Mouse (Mus musculus): ENCODE results near the gene Mosmo. TPM values are rescaled to one million over a fixed set of nuclear protein-coding genes. Genes with fewer than 3 reads are reported as not detected.
A peak's percentile ranks its signal among the peaks of the same experiment; 100 is the strongest.

Mosmo gene
- polyA plus RNA-seq, 1 experiment from 2014 or later, result 16.5 TPM

DNA sequence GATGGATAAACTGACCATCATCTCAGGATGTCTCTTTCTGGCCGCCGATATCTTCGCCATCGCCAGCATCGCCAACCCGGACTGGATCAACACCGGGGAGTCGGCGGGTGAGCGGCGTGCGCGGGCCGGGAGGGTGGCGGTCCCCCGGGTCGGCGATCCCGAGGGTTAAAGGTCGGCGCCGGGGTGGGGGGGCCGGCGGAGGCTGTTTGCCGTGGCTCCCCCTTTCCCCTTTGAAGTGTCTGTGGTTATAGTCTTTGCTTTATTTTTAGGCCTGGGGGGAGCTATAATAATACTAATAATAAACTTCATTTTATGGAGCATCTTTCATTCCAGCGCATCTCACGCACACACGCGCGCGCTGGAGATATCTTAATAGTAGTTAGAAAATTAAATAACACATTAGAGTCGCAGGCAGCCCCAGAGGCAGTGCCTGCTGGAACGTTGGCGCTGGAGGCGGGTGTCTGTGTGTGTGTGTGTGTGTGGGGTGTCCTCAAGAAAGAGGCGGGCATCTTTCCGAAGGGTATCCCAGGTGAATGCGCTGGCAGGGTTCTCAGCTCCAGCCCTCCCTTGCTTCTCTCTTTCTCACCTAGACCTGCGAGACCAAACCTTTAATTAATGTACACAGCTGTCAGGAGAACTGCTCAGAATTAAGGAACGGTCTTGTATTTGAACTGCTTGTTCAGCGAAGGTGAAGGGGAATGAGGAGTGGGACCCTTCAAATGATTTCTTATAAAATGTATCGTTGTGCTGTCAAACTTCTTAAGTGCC lies 530 bp downstream of the Mosmo start:
- no peaks in the 10 kb centered on the region for H3K27me3 ChIP-seq
- peak; percentile 66 for ATAC-seq
- WGBS, result 1% methylated on average over 42 of the region's 42 CpGs

DNA sequence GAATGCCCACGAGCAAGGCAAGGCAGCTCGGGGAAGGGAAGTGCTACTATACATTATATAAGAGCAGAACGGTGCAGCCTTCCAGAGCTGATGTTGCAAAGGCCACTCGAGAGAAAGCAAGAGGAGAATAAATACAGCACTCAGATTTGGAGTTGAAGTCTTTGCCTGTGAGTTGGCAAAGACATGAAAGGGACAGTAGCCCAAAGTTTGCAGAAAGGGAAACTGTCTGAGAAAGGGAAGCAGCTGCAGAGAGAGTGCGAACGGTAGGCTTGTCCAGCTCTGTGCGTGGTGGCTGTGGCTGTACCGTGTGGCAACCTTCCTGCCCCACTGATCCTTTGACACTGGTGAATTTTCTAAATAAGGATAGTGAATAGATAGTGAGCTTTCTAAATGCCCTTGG lies 1.6 kb downstream of the Mosmo start:
- Histone ChIP-seq H3K4me2 (peak overlapping the region; percentile 91), H3K4me3 (peak overlapping the region; percentile 94), H3K27ac (no peak overlapping the region), H3K9me3 (replicated peaks) (no peaks in the 10 kb centered on the region), H3K36me3 (ENCODE audit: poor library complexity, severe bottlenecking) (no peaks in the 10 kb centered on the region), H3K27me3 (no peaks in the 10 kb centered on the region), H3K9ac (peak overlapping the region; percentile 92), H3K4me1 (peaks cover 46% of the 10 kb centered on the region)
- WGBS, result 64% methylated on average over 8 of the region's 8 CpGs
- ATAC-seq, result no peak

More for the DNA sequence above, 530 bp downstream of the Mosmo start:
- Histone ChIP-seq H3K9me3 (replicated peaks) (no peaks in the 10 kb centered on the region), H3K36me3 (ENCODE audit: poor library complexity, severe bottlenecking) (no peaks in the 10 kb centered on the region), H3K9ac (peak overlapping the region; percentile 92), H3K4me2 (peak overlapping the region; percentile 91), H3K4me1 (peaks cover 46% of the 10 kb centered on the region), H3K4me3 (peak overlapping the region; percentile 94), H3K27ac (peak overlapping the region; percentile 41)

DNA sequence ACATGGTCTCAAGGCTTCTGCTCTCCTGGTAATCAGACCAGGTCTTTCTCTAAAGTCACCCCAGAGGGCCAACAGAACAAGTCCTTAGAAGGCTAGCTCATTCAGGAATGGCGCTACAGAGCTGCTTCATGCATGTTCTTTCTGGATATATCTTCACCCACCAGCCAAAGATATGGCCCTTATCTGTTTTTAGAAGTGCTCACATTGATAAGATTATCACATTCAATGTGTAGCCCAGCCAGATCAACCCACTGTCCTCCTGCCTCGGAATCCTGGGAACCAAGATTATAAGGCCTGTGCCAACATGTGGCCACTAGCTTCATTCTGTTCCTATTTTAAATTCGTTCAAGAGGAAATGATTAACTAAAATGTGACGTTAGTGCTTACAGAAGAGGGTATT lies 4.6 kb downstream of the Mosmo start:
- no peak overlapping the region for H3K27ac ChIP-seq
- no peak overlapping the region for H3K9ac ChIP-seq
- WGBS, result 65% methylated on average over 4 of the region's 4 CpGs
- ATAC-seq, result no peak
- no peak overlapping the region for H3K4me2 ChIP-seq
- H3K4me3 ChIP-seq, result no peak overlapping the region
- H3K4me1 ChIP-seq, result peaks cover 49% of the 10 kb centered on the region
- H3K9me3 ChIP-seq (replicated peaks), result no peaks in the 10 kb centered on the region
- no peaks in the 10 kb centered on the region for H3K27me3 ChIP-seq
- H3K36me3 ChIP-seq (ENCODE audit: poor library complexity, severe bottlenecking), result no peaks in the 10 kb centered on the region

DNA sequence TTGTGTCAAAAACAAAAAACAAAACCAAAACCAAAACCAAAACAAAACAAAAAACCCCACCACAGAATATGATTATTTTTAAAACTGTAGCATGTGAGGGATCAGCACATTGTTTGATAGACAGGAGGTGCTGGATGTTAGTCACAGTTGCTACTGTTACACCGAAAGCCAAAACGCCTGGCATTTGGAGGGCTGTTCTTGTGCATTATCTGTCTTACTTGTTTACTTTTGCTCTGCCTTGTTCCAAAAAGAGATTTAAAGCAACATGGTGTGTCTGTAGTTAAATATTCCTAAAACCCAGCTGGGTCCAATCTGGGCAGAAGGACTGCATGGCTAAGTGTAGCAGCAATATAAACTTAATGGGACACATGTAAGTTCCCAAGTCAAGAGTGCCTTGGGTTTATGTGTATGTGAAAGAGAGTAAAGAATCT lies 7.3 kb downstream of the Mosmo start:
- H3K36me3 ChIP-seq (ENCODE audit: poor library complexity, severe bottlenecking), result no peaks in the 10 kb centered on the region
- H3K9me3 ChIP-seq (replicated peaks), result no peaks in the 10 kb centered on the region
- H3K27me3 ChIP-seq, result no peaks in the 10 kb centered on the region
- peaks cover 37% of the 10 kb centered on the region for H3K4me1 ChIP-seq
- H3K4me3 ChIP-seq, result no peak overlapping the region
- no peak overlapping the region; the same call in 1 of the 2 replicates for H3K27ac ChIP-seq
- ATAC-seq, result no peak; the same call in 1 of the 2 replicates
- no peak overlapping the region for H3K4me2 ChIP-seq
- no peak overlapping the region for H3K9ac ChIP-seq
- WGBS, result 80% methylated on average over 2 of the region's 2 CpGs

DNA sequence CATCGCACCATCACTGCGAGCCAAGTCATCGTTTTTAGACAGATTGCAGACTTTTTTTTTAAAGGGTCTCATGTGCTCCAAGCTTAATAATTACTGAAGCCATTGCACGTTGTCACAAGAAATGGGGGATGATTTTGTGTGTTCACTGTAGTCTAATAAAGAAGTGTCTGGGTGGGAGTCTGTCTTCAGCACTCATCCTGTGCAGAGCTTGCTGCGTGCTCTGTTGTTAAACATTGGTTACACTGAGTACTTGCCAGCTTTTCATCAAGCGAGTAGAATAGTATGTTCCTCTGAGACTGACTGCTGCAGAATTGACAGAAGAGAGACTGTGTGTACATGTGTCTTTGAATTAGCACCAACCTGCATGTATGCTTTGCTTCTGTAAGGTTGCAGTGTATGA lies 7.8 kb downstream of the Mosmo start:
- Histone ChIP-seq H3K4me1 (peaks cover 32% of the 10 kb centered on the region), H3K4me2 (no peak overlapping the region), H3K27ac (no peak overlapping the region; the same call in 1 of the 2 replicates), H3K36me3 (ENCODE audit: poor library complexity, severe bottlenecking) (no peaks in the 10 kb centered on the region), H3K27me3 (no peaks in the 10 kb centered on the region), H3K4me3 (no peak overlapping the region), H3K9ac (no peak overlapping the region), H3K9me3 (replicated peaks) (no peaks in the 10 kb centered on the region)
- peak; percentile 33; the same call in 1 of the 2 replicates for ATAC-seq
- 84% methylated on average over 6 of the region's 6 CpGs for WGBS

DNA sequence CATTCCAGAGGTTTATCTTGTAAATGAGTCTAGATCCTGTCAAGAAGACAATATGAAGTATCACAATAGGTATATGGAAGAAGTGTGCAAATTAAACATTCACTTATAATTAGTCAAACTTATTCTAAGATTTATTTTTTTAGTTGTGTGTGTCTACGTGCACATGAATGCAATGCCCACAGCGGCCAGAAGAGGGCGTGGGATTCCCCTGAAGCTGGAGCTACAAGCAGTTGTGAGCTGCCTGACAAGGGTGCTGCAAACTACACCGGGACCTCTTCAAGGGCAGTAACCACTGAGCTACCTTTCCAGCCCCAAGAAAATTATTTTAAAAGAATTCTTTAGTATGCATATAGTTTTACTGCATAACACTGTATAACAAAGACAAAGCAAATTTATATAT lies 13.2 kb downstream of the Mosmo start:
- Histone ChIP-seq H3K9me3 (replicated peaks) (no peaks in the 10 kb centered on the region), H3K4me3 (no peak overlapping the region), H3K4me2 (no peak overlapping the region), H3K36me3 (ENCODE audit: poor library complexity, severe bottlenecking) (peaks cover 15% of the 10 kb centered on the region; the same call in 1 of the 2 replicates), H3K9ac (no peak overlapping the region), H3K4me1 (0 out of 2 replicates have a peak, but pooled peaks cover 12% of the 10 kb centered on the region), H3K27me3 (no peaks in the 10 kb centered on the region), H3K27ac (no peak overlapping the region)
- 75% methylated on average over 4 of the region's 4 CpGs for WGBS
- no peak for ATAC-seq

DNA sequence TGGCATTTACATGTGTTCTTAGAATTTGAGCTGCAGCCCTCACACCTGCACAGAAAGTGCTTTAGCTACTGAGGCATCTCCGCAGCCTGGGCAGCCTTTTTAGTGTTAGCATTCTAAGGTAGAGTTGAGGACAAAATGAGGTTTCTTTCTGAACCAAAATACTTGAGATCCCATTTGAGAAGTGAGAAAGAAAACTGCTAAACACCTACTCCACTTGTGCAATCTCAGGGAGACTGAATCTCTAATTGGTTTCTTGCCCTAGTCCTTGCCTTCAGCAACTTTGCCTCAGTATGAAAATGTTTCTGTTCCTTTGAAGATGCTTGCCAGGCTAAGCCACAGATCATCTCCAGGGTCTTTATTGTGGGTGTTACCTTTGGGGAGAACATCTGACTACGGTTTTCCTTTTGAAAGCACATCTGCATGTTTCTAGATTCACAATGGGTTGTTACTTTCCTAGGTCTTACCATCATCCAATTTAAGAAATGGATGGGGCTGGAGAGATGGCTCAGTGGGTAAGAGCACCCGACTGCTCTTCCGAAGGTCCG lies 16.5 kb downstream of the Mosmo start:
- no peaks in the 10 kb centered on the region for H3K27me3 ChIP-seq
- H3K36me3 ChIP-seq (ENCODE audit: poor library complexity, severe bottlenecking), result peaks cover 15% of the 10 kb centered on the region; the same call in 1 of the 2 replicates
- no peak overlapping the region for H3K4me3 ChIP-seq
- ATAC-seq, result no peak
- no peak overlapping the region for H3K4me2 ChIP-seq
- no peak overlapping the region for H3K9ac ChIP-seq
- H3K27ac ChIP-seq, result no peak overlapping the region
- 97% methylated on average over 5 of the region's 5 CpGs for WGBS
- H3K4me1 ChIP-seq, result peaks cover 6% of the 10 kb centered on the region; the same call in 1 of the 2 replicates
- H3K9me3 ChIP-seq (replicated peaks), result no peaks in the 10 kb centered on the region

DNA sequence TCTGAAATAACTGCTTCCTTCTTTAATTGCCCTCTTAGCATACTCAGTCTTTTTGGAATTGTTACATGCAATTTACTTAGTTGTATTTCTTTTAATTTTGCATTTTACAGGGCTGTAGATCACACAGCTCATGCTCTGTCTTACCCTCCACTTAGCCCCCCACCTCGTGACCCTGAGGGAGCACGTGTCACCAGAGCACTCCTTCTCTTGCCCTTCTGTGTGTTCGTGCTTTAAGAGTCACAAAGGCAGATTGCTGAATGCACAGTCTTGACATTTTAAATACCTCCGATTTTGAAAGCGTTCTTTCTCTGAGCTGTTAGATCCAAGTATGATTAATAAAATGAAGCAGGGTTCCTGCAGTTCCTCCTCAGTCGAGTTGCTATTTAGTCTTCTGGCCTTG lies 17.8 kb downstream of the Mosmo start:
- Histone ChIP-seq H3K9ac (no peak overlapping the region), H3K9me3 (replicated peaks) (no peaks in the 10 kb centered on the region), H3K27me3 (no peaks in the 10 kb centered on the region), H3K36me3 (ENCODE audit: poor library complexity, severe bottlenecking) (peaks cover 15% of the 10 kb centered on the region; the same call in 1 of the 2 replicates), H3K27ac (no peak overlapping the region), H3K4me2 (no peak overlapping the region), H3K4me1 (peaks cover 14% of the 10 kb centered on the region; the same call in 1 of the 2 replicates), H3K4me3 (no peak overlapping the region)
- WGBS, result 32% methylated on average over 6 of the region's 6 CpGs
- no peak for ATAC-seq

DNA sequence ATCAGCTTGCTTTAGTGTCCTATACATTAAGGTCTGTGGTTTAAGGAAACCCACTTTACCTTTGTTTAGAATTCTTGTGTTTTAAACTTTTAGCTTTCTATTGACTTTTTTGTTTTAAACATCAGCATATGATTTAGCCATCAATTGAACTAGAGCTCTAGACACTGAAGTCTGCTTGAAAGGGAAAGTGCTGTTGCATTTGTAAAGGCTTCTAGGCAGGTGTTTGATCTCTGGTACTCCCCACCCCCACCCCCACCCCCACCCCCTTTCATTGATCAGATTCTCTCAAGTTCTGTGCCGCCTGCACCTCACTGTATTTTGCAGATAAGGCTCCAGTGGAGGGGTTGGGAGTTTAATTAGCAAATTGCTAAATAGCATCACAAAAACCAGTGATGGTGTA lies 18.2 kb downstream of the Mosmo start:
- H3K4me2 ChIP-seq, result no peak overlapping the region
- no peaks in the 10 kb centered on the region for H3K9me3 ChIP-seq (replicated peaks)
- no peak overlapping the region for H3K9ac ChIP-seq
- 44% methylated on average over 1 of the region's 1 CpGs for WGBS
- peaks cover 14% of the 10 kb centered on the region; the same call in 1 of the 2 replicates for H3K36me3 ChIP-seq (ENCODE audit: poor library complexity, severe bottlenecking)
- ATAC-seq, result no peak
- H3K4me3 ChIP-seq, result no peak overlapping the region
- no peak overlapping the region for H3K27ac ChIP-seq
- no peaks in the 10 kb centered on the region for H3K27me3 ChIP-seq
- H3K4me1 ChIP-seq, result peaks cover 14% of the 10 kb centered on the region; the same call in 1 of the 2 replicates

DNA sequence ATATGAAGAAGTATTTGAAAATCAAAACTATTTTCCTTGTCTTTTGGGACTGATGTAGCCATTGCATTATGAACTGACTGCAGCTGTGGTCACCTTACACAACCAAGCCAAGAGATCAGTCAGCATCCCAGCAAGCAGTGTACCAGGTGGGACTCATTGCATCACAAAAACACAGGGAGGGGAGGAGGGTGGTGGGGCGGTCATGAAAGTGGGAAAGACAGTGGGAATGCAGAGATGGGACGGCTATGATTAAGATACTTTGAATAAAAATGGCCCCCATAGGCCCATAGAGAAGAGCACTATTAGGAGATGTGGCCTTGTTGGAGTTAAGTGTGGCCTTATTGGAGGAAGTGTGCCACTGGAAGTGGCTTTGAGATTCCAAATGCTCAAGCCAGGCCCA lies 18.9 kb downstream of the Mosmo start:
- H3K27me3 ChIP-seq, result no peaks in the 10 kb centered on the region
- no peak overlapping the region for H3K9ac ChIP-seq
- no peak overlapping the region for H3K4me2 ChIP-seq
- 98% methylated on average over 2 of the region's 2 CpGs for WGBS
- no peak for ATAC-seq
- H3K4me1 ChIP-seq, result peaks cover 14% of the 10 kb centered on the region; the same call in 1 of the 2 replicates
- peaks cover 10% of the 10 kb centered on the region; the same call in 1 of the 2 replicates for H3K36me3 ChIP-seq (ENCODE audit: poor library complexity, severe bottlenecking)
- no peaks in the 10 kb centered on the region for H3K9me3 ChIP-seq (replicated peaks)
- no peak overlapping the region for H3K27ac ChIP-seq
- no peak overlapping the region for H3K4me3 ChIP-seq

DNA sequence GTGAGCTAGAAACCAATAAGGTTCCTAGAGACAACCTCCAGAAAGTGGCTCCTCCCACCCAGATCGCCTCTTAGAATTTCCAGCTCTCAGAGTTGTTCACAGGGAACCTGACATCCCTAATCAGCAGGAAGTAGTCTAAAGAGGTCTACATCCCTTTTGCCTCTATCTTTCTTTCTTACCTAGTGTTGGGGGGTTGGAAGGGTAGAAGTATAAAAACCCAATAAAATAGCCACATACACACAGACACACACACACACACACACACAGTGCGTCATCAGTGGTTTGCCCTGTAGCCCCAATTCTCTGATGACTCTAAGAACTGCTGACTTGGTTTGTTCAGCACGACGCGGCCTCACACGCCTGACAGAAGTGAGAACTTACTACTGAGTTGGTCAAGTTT lies 22.2 kb downstream of the Mosmo start:
- Histone ChIP-seq H3K9me3 (replicated peaks) (no peaks in the 10 kb centered on the region), H3K9ac (no peak overlapping the region), H3K4me1 (peaks cover 14% of the 10 kb centered on the region; the same call in 1 of the 2 replicates), H3K4me2 (no peak overlapping the region), H3K27me3 (no peaks in the 10 kb centered on the region), H3K4me3 (no peak overlapping the region), H3K27ac (no peak overlapping the region), H3K36me3 (ENCODE audit: poor library complexity, severe bottlenecking) (no peaks in the 10 kb centered on the region)
- no peak for ATAC-seq
- 89% methylated on average over 6 of the region's 6 CpGs for WGBS

DNA sequence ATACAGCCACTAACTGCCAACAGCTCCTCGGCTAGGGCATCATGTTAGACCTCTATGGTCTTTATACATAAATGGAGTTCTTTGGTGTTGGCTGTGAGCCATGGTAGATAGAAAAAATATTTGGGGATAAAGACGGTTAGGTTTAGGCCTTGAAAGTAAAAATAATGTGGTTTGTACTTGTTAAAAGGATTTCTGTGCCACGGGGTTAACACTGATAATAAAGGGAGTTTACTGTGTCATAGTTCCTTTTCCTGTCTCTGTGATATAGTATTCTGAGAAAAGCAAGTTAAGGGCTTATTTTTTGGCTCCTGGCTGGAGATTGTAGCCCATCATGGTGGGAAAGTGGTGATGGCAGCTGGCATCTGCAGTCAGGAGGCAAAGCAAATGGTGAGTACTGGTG lies 26.5 kb downstream of the Mosmo start:
- Histone ChIP-seq H3K27ac (no peak overlapping the region), H3K4me3 (no peak overlapping the region), H3K4me1 (peaks cover 8% of the 10 kb centered on the region; the same call in 1 of the 2 replicates), H3K36me3 (ENCODE audit: poor library complexity, severe bottlenecking) (no peaks in the 10 kb centered on the region), H3K9ac (no peak overlapping the region), H3K27me3 (no peaks in the 10 kb centered on the region), H3K9me3 (replicated peaks) (no peaks in the 10 kb centered on the region), H3K4me2 (no peak overlapping the region)
- 84% methylated on average over 3 of the region's 3 CpGs for WGBS
- ATAC-seq, result no peak
